Mouse (Mus musculus) stomach, embryonic 16.5 days (tissue): ENCODE results near the gene Wls. TPM values are rescaled to one million over a fixed set of nuclear protein-coding genes. Genes with fewer than 3 reads are reported as not detected.
A peak's percentile ranks its signal among the peaks of the same experiment; 100 is the strongest.

Source experiments
- ATAC-seq: fragments of 200-750 bp; cut with Nextera tagmentation; 2 replicates; pipeline ENCODE4 v1.8.0; 2017; ENCODE audit warnings: moderate number of reproducible peaks, moderate TSS enrichment; ENCODE audit not compliant: insufficient read depth, low FRiP score
- H3K27ac ChIP-seq: fragments of 300-500 bp; sonication (generic); 2 replicates; pipeline ENCODE4 v1.5.1; 2014; ENCODE audit warnings: low read length
- H3K27me3 ChIP-seq: fragments of 300-500 bp; sonication (generic); 2 replicates; pipeline ENCODE4 v1.6.1; 2014; ENCODE audit warnings: low read length, control low read depth, mixed read lengths; ENCODE audit not compliant: control insufficient read depth, insufficient read depth
- H3K36me3 ChIP-seq: fragments of 300-500 bp; sonication (generic); 2 replicates; pipeline ENCODE4 v1.6.1; 2014; ENCODE audit warnings: low read length; ENCODE audit not compliant: control insufficient read depth, insufficient read depth
- H3K4me1 ChIP-seq: fragments of 300-500 bp; sonication (generic); 2 replicates; pipeline ENCODE4 v1.6.1; 2014; ENCODE audit warnings: low read length, control low read depth, mixed read lengths; ENCODE audit not compliant: control insufficient read depth, insufficient read depth
- H3K4me2 ChIP-seq: fragments of 300-500 bp; sonication (generic); 2 replicates; pipeline ENCODE4 v1.6.1; 2014; ENCODE audit warnings: low read depth, low read length, mixed read lengths
- H3K4me3 ChIP-seq: fragments of 300-500 bp; sonication (generic); replicated peaks from 2 replicates; pipeline ENCODE4 v1.5.1; 2014; ENCODE audit warnings: mild to moderate bottlenecking, low read length
- H3K9ac ChIP-seq: fragments of 300-500 bp; sonication (generic); 2 replicates; pipeline ENCODE4 v1.6.1; 2014; ENCODE audit warnings: low read length
- H3K9me3 ChIP-seq: fragments of 300-500 bp; sonication (generic); replicated peaks from 2 replicates; pipeline ENCODE4 v1.6.1; 2016; ENCODE audit warnings: low read length, control low read depth; ENCODE audit not compliant: control insufficient read depth
- WGBS: fragments of 180-500 bp; shearing (Covaris S2); extraction: QIAGEN DNeasy Blood & Tissue Kit; methylation state at CpG from one replicate; pipeline ENCODE4 v1.1.7; 2014; 5-methylcytosine and 5-hydroxymethylcytosine counted together
- polyA plus RNA-seq: library from polyadenylated mRNA; unstranded; fragments of >200 nt; fragmentation: Nextera tagmentation; extraction: Ambion mirVana; gene quantifications from 2 replicates; pipeline ENCODE4 v1.2.1, GENCODE M21; 2015

Wls gene
- 108 and 114 TPM in 2 replicates for polyA plus RNA-seq

- no peaks in the 10 kb centered on the region for H3K36me3 ChIP-seq
- under 1% methylated on average over 20 of the region's 21 CpGs for WGBS
- no peaks in the 10 kb centered on the region for H3K27me3 ChIP-seq
- H3K9me3 ChIP-seq = no peaks in the 10 kb centered on the region
- H3K4me3 ChIP-seq = peak within 1 kb of the TSS; percentile 74
- H3K9ac ChIP-seq = peak within 1 kb of the TSS; percentile 82
- peaks cover 13% of the 10 kb centered on the region for H3K4me1 ChIP-seq
- ATAC-seq = peak; percentile 91
- peak within 1 kb of the TSS; percentile 86 for H3K27ac ChIP-seq
- H3K4me2 ChIP-seq = peak within 1 kb of the TSS; percentile 84
Measured at GRCm38 (mm10) chr3:159839481-159839880, at the start of gene Wls. Wls (plus strand) TSS chr3:159839672.

GRCm38 (mm10) chr3:159789781-159790180 lies 49.7 kb upstream of the Wls start:
- 65% methylated on average over 2 of the region's 2 CpGs for WGBS
- H3K36me3 ChIP-seq = no peaks in the 10 kb centered on the region
- no peaks in the 10 kb centered on the region for H3K27me3 ChIP-seq
- no peaks in the 10 kb centered on the region for H3K4me1 ChIP-seq
- no peak overlapping the region for H3K4me2 ChIP-seq
- ATAC-seq = no peak
- no peaks in the 10 kb centered on the region for H3K9me3 ChIP-seq
- no peak overlapping the region for H3K9ac ChIP-seq
- H3K27ac ChIP-seq = no peak overlapping the region
- no peak overlapping the region for H3K4me3 ChIP-seq

- Histone ChIP-seq H3K4me1 (no peaks in the 10 kb centered on the region), H3K27me3 (no peaks in the 10 kb centered on the region), H3K36me3 (no peaks in the 10 kb centered on the region), H3K4me2 (no peak overlapping the region), H3K9ac (no peak overlapping the region), H3K9me3 (no peaks in the 10 kb centered on the region), H3K4me3 (no peak overlapping the region), H3K27ac (no peak overlapping the region)
- ATAC-seq = no peak
Measured at GRCm38 (mm10) chr3:159831535-159831934, 7.9 kb upstream of the Wls start.

GRCm38 (mm10) chr3:159840002-159840816 lies 737 bp downstream of the Wls start:
- H3K4me2 ChIP-seq = peak overlapping the region; percentile 84
- H3K4me1 ChIP-seq = peaks cover 13% of the 10 kb centered on the region
- no peaks in the 10 kb centered on the region for H3K36me3 ChIP-seq
- under 1% methylated on average over 27 of the region's 27 CpGs for WGBS
- H3K9ac ChIP-seq = peak overlapping the region; percentile 82
- no peaks in the 10 kb centered on the region for H3K9me3 ChIP-seq
- peak overlapping the region; percentile 86 for H3K27ac ChIP-seq
- no peaks in the 10 kb centered on the region for H3K27me3 ChIP-seq
- peak; percentile 76 for ATAC-seq
- peak overlapping the region; percentile 74 for H3K4me3 ChIP-seq

- 1% methylated on average over 12 of the region's 12 CpGs for WGBS
- no peaks in the 10 kb centered on the region for H3K36me3 ChIP-seq
- H3K4me1 ChIP-seq = peaks cover 13% of the 10 kb centered on the region
- H3K27me3 ChIP-seq = no peaks in the 10 kb centered on the region
- H3K4me3 ChIP-seq = peak overlapping the region; percentile 74
- H3K9me3 ChIP-seq = no peaks in the 10 kb centered on the region
- peak overlapping the region; percentile 82 for H3K9ac ChIP-seq
- peak overlapping the region; percentile 84 for H3K4me2 ChIP-seq
- H3K27ac ChIP-seq = peak overlapping the region; percentile 86
- ATAC-seq = peak; percentile 16; the same call in 1 of the 2 replicates
Measured at GRCm38 (mm10) chr3:159840817-159841390, 1.4 kb downstream of the Wls start.

GRCm38 (mm10) chr3:159841458-159841857 lies 2.0 kb downstream of the Wls start:
- no peaks in the 10 kb centered on the region for H3K27me3 ChIP-seq
- peak overlapping the region; percentile 82 for H3K9ac ChIP-seq
- peak overlapping the region; percentile 74 for H3K4me3 ChIP-seq
- H3K9me3 ChIP-seq = no peaks in the 10 kb centered on the region
- H3K4me1 ChIP-seq = peaks cover 14% of the 10 kb centered on the region
- 10% methylated on average over 3 of the region's 3 CpGs for WGBS
- peak overlapping the region; percentile 86 for H3K27ac ChIP-seq
- ATAC-seq = no peak
- H3K4me2 ChIP-seq = peak overlapping the region; percentile 84
- H3K36me3 ChIP-seq = no peaks in the 10 kb centered on the region

GRCm38 (mm10) chr3:159843135-159843534 lies 3.7 kb downstream of the Wls start:
- Histone ChIP-seq H3K9me3 (no peaks in the 10 kb centered on the region), H3K4me3 (no peak overlapping the region), H3K4me1 (peaks cover 17% of the 10 kb centered on the region), H3K4me2 (no peak overlapping the region), H3K9ac (no peak overlapping the region), H3K27me3 (no peaks in the 10 kb centered on the region), H3K36me3 (no peaks in the 10 kb centered on the region), H3K27ac (no peak overlapping the region)
- ATAC-seq = no peak
- WGBS = 67% methylated on average over 4 of the region's 4 CpGs

DNA sequence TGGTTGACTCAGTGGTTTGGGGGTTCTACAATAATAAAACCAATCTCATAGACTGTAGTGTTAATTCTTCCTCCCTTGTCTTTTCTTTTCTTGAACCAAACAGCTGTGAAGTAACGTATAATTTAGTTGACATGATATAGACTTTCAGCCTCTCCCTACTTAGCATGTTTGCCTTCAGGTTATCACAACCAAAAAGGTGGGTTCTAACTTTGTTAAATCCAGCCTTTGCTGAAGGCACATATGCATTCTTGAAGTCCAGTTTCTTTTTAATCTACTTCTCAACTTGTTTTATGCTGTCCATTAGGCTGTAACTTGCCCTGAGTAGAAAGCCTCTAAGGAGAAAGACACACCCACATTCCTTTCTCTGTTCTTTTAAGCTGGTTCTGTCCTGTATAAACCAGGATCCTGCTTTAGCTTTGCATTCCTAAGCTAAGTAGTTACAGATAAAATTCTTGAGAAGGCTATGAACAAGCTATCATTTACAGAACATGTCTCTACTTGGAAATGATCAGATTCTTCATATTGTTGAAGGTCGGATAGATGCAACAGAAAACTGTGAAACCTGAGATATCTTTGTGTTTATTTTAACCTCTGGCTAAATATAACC lies 8.0 kb downstream of the Wls start:
- Histone ChIP-seq H3K4me2 (no peak overlapping the region), H3K36me3 (no peaks in the 10 kb centered on the region), H3K9me3 (no peaks in the 10 kb centered on the region), H3K4me1 (peaks cover 3% of the 10 kb centered on the region; the same call in 1 of the 2 replicates), H3K27ac (no peak overlapping the region), H3K27me3 (no peaks in the 10 kb centered on the region), H3K4me3 (no peak overlapping the region), H3K9ac (no peak overlapping the region)
- WGBS = 33% methylated on average over 2 of the region's 2 CpGs
- ATAC-seq = peak; percentile 80; the same call in 1 of the 2 replicates

GRCm38 (mm10) chr3:159848156-159848555 lies 8.7 kb downstream of the Wls start:
- no peaks in the 10 kb centered on the region for H3K36me3 ChIP-seq
- H3K4me1 ChIP-seq = 0 out of 2 replicates have a peak, but pooled peaks cover 3% of the 10 kb centered on the region
- H3K4me2 ChIP-seq = no peak overlapping the region
- H3K27ac ChIP-seq = no peak overlapping the region
- no peak overlapping the region for H3K9ac ChIP-seq
- no peaks in the 10 kb centered on the region for H3K9me3 ChIP-seq
- H3K27me3 ChIP-seq = no peaks in the 10 kb centered on the region
- H3K4me3 ChIP-seq = no peak overlapping the region
- no peak for ATAC-seq
